Mouse (Mus musculus): ENCODE results near the gene Ier5. TPM values are rescaled to one million over a fixed set of nuclear protein-coding genes. Genes with fewer than 3 reads are reported as not detected.

The Ier5 gene
- polyA plus RNA-seq, 1 experiment from 2014 or later, result 15.1 TPM

DNA sequence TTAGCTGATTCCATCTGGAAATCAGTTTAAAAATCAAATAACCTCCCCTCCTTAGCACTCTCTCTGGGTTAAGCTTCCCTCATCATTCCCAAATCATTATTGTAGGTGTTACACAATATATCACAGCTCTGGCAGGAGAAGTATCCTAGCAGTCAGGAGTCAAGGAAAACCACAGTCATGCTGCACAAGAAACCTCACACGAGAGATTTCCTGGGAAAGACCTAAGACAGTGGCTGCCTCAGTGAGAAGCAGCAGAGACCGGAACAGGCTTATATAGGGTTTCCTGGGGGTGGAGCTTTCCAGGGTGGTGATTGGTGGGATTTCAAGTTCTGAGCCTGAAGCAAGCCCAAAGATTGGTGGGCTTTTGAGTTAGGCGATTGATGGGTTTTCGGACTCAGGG is 11.4 kb downstream of the Ier5 start:
- Histone ChIP-seq H3K4me1 (ENCODE audit: insufficient read depth) (peaks cover 43% of the 10 kb centered on the region), H3K27ac (ENCODE audit: low read depth) (no peak overlapping the region), H3K36me3 (ENCODE audit: insufficient read depth) (no peaks in the 10 kb centered on the region), H3K27me3 (ENCODE audit: insufficient read depth, low read length) (no peaks in the 10 kb centered on the region), H3K9ac (no peak overlapping the region), H3K4me2 (no peak overlapping the region), H3K9me3 (ENCODE audit: low read depth, low read length) (no peaks in the 10 kb centered on the region), H3K4me3 (ENCODE audit: low read depth, low read length) (no peak overlapping the region)
- ATAC-seq (ENCODE audit: insufficient read depth) (no peak), DNase-seq (no peak)
- WGBS, result 89% methylated on average over 4 of the region's 4 CpGs
- no peak for TF ChIP-seq CTCF (IDR thresholded peaks at IDR 0.05; ENCODE audit: low read depth)

DNA sequence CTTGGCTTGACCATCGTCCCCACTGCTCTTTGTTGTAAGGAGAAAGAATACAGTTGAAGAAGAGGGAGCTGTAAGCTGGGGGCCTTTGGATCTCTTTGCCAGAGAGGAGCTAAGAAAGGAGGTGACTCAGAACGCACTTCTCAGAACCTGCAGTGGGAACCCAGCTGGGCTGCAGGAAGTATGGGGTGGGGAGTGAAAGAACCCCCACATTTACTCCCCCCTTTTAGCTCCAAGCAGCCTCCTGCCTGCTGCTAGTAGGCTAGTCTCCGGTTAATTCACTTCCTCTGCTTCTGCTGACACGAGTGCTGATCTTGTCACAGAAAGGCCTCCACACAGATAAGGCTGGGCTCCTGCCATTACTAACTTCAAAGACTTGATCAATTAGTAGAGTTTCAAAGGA is 12.5 kb downstream of the Ier5 start:
- Histone ChIP-seq H3K27me3 (ENCODE audit: insufficient read depth, low read length) (no peaks in the 10 kb centered on the region), H3K4me1 (ENCODE audit: insufficient read depth) (peaks cover 39% of the 10 kb centered on the region), H3K27ac (ENCODE audit: low read depth) (peak overlapping the region; percentile 52; the same call in 1 of the 2 replicates), H3K4me2 (no peak overlapping the region), H3K9me3 (ENCODE audit: low read depth, low read length) (no peaks in the 10 kb centered on the region), H3K36me3 (ENCODE audit: insufficient read depth) (no peaks in the 10 kb centered on the region), H3K9ac (no peak overlapping the region), H3K4me3 (ENCODE audit: low read depth, low read length) (no peak overlapping the region)
- no peak for TF ChIP-seq CTCF (IDR thresholded peaks at IDR 0.05; ENCODE audit: low read depth)
- WGBS, result 10% methylated on average over 4 of the region's 4 CpGs
- DNase-seq (no peak), ATAC-seq (ENCODE audit: insufficient read depth) (no peak)

DNA sequence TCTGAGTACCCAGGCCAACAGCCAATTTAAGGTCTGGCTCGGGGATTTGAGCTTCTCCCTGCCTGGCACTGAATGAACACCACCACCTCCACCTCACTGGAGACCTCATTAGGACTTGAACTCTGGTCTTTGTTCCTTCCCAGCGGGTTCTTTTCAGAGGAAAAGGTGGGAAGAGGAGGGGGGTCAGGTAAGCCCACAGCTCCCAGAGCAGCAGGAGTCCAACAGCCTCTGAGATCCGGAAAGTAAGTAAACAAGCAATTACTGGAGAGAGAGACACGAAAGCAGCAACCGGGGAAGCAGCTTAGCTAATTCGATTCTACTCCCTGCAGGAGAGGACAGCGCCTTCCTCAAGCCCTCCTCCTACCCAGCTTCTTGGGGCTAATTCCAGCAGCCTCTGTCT is 13.0 kb downstream of the Ier5 start:
- Histone ChIP-seq H3K36me3 (ENCODE audit: insufficient read depth) (no peaks in the 10 kb centered on the region), H3K4me3 (ENCODE audit: low read depth, low read length) (no peak overlapping the region), H3K27ac (ENCODE audit: low read depth) (peak overlapping the region; percentile 52; the same call in 1 of the 2 replicates), H3K4me1 (ENCODE audit: insufficient read depth) (peaks cover 39% of the 10 kb centered on the region), H3K9me3 (ENCODE audit: low read depth, low read length) (no peaks in the 10 kb centered on the region), H3K27me3 (ENCODE audit: insufficient read depth, low read length) (no peaks in the 10 kb centered on the region), H3K9ac (no peak overlapping the region), H3K4me2 (no peak overlapping the region)
- 23% methylated on average over 7 of the region's 7 CpGs for WGBS
- DNase-seq, result peak; percentile 39
- no peak for ATAC-seq (ENCODE audit: insufficient read depth)
- TF ChIP-seq CTCF (IDR thresholded peaks at IDR 0.05; ENCODE audit: low read depth), result no peak

DNA sequence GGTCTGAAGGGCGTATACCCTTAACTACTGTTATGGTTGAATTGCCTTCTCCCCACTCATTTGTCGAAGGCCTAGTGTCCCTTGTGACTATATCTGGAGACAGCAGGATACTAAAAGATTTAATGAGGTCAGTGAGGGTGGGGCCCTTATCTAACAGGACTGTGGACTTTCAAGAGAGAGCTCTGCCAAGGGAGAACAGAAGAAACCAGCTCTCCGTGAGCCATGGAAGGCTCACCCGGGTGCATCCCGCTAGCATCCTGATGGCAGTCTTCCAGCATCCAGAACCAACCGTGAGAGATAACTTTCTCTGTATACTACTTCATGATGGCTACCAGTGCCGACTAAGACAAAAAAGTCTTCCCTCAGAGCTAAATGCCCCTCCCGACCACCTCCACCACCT is 14.6 kb downstream of the Ier5 start:
- DNase-seq, result peak; percentile 41
- Histone ChIP-seq H3K4me1 (ENCODE audit: insufficient read depth) (peaks cover 42% of the 10 kb centered on the region), H3K36me3 (ENCODE audit: insufficient read depth) (no peaks in the 10 kb centered on the region), H3K27me3 (ENCODE audit: insufficient read depth, low read length) (no peaks in the 10 kb centered on the region), H3K9me3 (ENCODE audit: low read depth, low read length) (no peaks in the 10 kb centered on the region), H3K4me2 (no peak overlapping the region), H3K4me3 (ENCODE audit: low read depth, low read length) (no peak overlapping the region), H3K9ac (no peak overlapping the region), H3K27ac (ENCODE audit: low read depth) (no peak overlapping the region)
- no peak for TF ChIP-seq CTCF (IDR thresholded peaks at IDR 0.05; ENCODE audit: low read depth)
- WGBS, result 51% methylated on average over 8 of the region's 8 CpGs
- no peak for ATAC-seq (ENCODE audit: insufficient read depth)

DNA sequence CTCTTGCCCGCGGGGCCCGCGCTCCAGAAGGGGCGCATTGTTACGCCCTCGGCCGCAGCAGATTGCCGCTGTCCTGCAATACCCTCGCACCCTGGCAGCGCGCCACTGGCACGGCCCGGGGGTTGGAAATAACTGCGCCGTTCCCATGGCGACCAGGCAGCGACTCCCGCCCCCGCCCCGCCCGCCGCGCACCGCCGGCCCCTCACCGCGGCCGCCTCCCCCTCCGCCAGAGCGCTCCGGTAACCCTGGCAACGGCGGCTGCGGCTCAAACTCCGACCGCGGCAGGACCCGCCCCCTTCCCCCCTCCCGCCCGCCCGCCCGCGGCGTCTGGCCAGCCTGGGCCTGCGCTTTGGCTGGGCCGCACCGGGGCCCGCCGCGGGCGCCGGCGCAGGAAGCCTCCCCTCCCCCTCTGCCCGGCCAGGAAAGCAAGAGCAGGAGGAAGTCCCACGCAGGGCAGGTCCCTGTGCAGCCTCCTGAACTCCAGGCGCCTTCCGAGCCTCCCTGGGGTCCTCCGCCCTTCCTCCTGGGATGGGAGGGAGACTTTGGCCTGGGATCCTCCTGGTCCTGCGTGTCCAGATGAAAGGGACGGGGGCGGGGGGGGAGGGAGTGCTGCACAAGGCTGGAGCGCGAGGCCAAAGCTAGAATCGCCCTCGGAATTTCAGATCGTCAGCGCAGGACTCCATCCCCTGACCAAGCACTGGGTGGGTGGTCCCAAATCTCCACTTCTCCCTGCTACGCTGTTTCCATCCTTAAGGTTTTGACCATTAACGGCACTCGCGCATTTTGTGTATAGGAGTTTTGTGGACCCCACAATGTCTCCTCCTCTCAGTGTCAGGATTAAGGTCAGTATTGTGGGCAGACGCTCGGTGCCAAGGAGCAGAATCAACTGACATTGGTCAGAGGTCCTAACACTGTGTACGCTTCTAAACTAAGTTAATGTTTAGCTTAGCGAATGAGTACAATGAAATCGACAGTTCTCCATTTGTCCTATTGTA is 15.9 kb downstream of the Ier5 start:
- Histone ChIP-seq H3K4me3 (ENCODE audit: low read depth, low read length) (peak overlapping the region; percentile 36), H3K4me2 (peak overlapping the region; percentile 73), H3K9me3 (ENCODE audit: low read depth, low read length) (no peaks in the 10 kb centered on the region), H3K27me3 (ENCODE audit: insufficient read depth, low read length) (no peaks in the 10 kb centered on the region), H3K4me1 (ENCODE audit: insufficient read depth) (peaks cover 38% of the 10 kb centered on the region), H3K27ac (ENCODE audit: low read depth) (peak overlapping the region; percentile 98), H3K36me3 (ENCODE audit: insufficient read depth) (no peaks in the 10 kb centered on the region), H3K9ac (peak overlapping the region; percentile 62)
- 0 out of 2 replicates have a peak, but pooled peaks have one; percentile 28 for TF ChIP-seq CTCF (IDR thresholded peaks at IDR 0.05; ENCODE audit: low read depth)
- under 1% methylated on average over 59 of the region's 77 CpGs for WGBS
- ATAC-seq (ENCODE audit: insufficient read depth), result peak; percentile 94
- peak; percentile 99 for DNase-seq

DNA sequence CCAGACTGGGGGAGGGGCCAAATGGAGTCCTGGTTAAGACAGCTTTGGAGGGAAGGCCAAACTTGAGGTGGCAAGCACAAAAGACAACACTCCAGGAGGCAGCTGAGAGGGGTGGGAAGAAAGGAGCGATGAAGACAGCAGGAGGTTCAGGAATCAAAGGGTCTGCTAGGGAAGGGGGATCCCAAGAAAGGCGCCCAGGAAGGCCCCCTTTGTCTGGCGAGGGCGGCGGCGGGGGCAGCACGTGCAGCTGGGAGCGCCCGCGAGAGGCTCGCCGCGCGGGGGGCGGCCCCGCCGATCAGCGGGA is 16.5 kb downstream of the Ier5 start:
- Histone ChIP-seq H3K27ac (ENCODE audit: low read depth) (peak overlapping the region; percentile 98), H3K4me1 (ENCODE audit: insufficient read depth) (peaks cover 38% of the 10 kb centered on the region), H3K9me3 (ENCODE audit: low read depth, low read length) (no peaks in the 10 kb centered on the region), H3K9ac (peak overlapping the region; percentile 58), H3K4me2 (peak overlapping the region; percentile 73), H3K27me3 (ENCODE audit: insufficient read depth, low read length) (no peaks in the 10 kb centered on the region), H3K36me3 (ENCODE audit: insufficient read depth) (no peaks in the 10 kb centered on the region), H3K4me3 (ENCODE audit: low read depth, low read length) (peak overlapping the region; percentile 36)
- WGBS, result 0% methylated on average over 18 of the region's 18 CpGs
- no peak for ATAC-seq (ENCODE audit: insufficient read depth)
- TF ChIP-seq CTCF (IDR thresholded peaks at IDR 0.05; ENCODE audit: low read depth), result no peak
- DNase-seq, result peak; percentile 85

DNA sequence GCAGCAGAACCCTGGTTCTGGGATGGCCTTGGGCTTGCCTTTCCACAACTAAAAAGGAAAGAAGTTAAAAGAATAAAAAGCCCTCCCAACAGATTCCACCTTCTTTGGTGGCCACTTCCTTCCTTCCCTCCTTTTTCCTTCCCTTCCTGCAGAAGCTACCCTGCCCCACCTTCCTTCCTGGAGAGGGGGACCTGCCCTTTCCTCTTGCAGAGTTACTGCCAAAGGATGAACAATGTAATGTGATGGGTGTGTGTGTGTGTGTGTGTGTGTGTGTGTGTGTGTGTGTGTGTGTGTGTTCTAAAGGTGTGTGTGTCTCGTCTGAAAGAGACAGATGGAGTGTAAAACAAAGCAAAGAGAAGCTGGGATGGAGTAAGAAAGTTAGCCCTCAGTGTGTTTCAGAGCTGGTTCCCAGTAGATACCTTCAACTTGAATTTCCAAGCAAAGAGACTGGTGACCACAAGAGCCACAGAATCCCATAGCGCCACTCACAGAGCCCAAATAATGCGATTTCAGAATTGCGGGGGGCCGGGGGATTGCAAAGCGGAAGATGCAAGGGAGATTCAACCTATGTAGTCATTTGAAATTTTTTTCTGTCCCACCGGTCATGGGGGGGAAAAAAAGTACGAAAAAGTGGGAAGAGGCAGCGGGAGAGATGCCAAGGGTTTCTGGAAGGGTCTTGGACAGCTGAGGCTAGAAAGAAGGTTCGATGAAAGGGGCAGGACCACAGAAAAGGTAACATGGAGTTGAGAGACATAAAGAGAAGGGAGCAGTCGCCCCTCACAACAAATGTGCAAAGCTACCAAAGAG is 17.1 kb downstream of the Ier5 start:
- Histone ChIP-seq H3K27me3 (ENCODE audit: insufficient read depth, low read length) (no peaks in the 10 kb centered on the region), H3K27ac (ENCODE audit: low read depth) (peak overlapping the region; percentile 98), H3K36me3 (ENCODE audit: insufficient read depth) (no peaks in the 10 kb centered on the region), H3K4me1 (ENCODE audit: insufficient read depth) (peaks cover 41% of the 10 kb centered on the region), H3K9me3 (ENCODE audit: low read depth, low read length) (no peaks in the 10 kb centered on the region), H3K4me3 (ENCODE audit: low read depth, low read length) (peak overlapping the region; percentile 36), H3K9ac (peak overlapping the region; percentile 58), H3K4me2 (peak overlapping the region; percentile 73)
- no peak for ATAC-seq (ENCODE audit: insufficient read depth)
- 9% methylated on average over 11 of the region's 11 CpGs for WGBS
- DNase-seq, result no peak
- no peak for TF ChIP-seq CTCF (IDR thresholded peaks at IDR 0.05; ENCODE audit: low read depth)
